Mouse (Mus musculus): ENCODE data around the gene Mx1.

DNA sequence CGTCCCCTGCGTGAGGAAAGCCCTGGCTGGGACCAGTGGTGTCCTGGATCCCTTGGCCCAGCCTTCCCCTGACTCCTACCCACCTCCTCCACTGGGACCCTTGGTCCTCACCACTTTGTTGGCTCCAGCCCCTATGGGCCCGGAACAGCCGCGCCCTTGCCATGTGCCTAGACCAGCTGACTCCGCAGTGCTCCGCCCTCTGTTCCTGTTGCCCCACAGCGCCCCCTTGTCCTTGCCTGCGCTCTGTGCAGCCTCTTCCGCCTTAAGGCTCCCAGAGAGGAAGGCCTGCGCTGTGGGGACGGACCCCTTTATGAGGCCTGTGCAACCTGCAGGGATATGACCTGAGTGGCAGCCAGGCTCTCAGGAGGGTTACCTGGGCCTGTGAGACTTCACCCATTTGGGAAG is 49.6 kb upstream of the Mx1 start:
- TF ChIP-seq CTCF (IDR thresholded peaks at IDR 0.05; ENCODE audit: low read depth), result no peak
- no peak for TF ChIP-seq EP300 (IDR thresholded peaks at IDR 0.05; ENCODE audit: low read depth)
